Mouse (Mus musculus) hindbrain, embryonic 15.5 days (tissue): ENCODE measurements around the gene Olfr1115. TPM values are rescaled to one million over a fixed set of nuclear protein-coding genes. Genes with fewer than 3 reads are reported as not detected.
"Not testable (repeated sequence)": the region's sequence is repeated elsewhere in the genome, so short reads cannot be mapped to it uniquely, and the experiment has no call there.

ENCODE experiments used
- ATAC-seq: fragments of 200-750 bp; cut with Nextera tagmentation; 2 replicates; pipeline ENCODE4 v1.8.0; 2017; ENCODE audit warnings: low read depth, moderate number of reproducible peaks, moderate TSS enrichment; ENCODE audit not compliant: low FRiP score
- H3K27ac ChIP-seq: fragments of 300-500 bp; sonication (generic); replicated peaks from 2 replicates; pipeline ENCODE4 v1.5.1; 2015; ENCODE audit warnings: mild to moderate bottlenecking, inconsistent platforms
- H3K27me3 ChIP-seq: fragments of 300-500 bp; sonication (generic); 2 replicates; pipeline ENCODE4 v1.6.1; 2015; ENCODE audit warnings: control low read depth, inconsistent platforms
- H3K36me3 ChIP-seq: fragments of 300-500 bp; sonication (generic); 2 replicates; pipeline ENCODE4 v1.6.1; 2015; ENCODE audit warnings: control low read depth, inconsistent platforms
- H3K4me1 ChIP-seq: fragments of 300-500 bp; sonication (generic); replicated peaks from 2 replicates; pipeline ENCODE4 v1.6.1; 2015; ENCODE audit warnings: control low read depth, inconsistent platforms
- H3K4me2 ChIP-seq: fragments of 300-500 bp; sonication (generic); 2 replicates; pipeline ENCODE4 v1.6.1; 2015; ENCODE audit warnings: moderate library complexity, mild to moderate bottlenecking, inconsistent platforms
- H3K4me3 ChIP-seq: fragments of 300-500 bp; sonication (generic); 2 replicates; pipeline ENCODE4 v1.5.1; 2015; ENCODE audit warnings: mild to moderate bottlenecking, inconsistent platforms
- H3K9ac ChIP-seq: fragments of 300-500 bp; sonication (generic); 2 replicates; pipeline ENCODE4 v1.6.1; 2015; ENCODE audit warnings: inconsistent platforms
- H3K9me3 ChIP-seq: fragments of 300-500 bp; sonication (generic); 2 replicates; pipeline ENCODE4 v1.6.1; 2016; ENCODE audit warnings: control low read depth, inconsistent platforms
- WGBS: fragments of 180-500 bp; shearing (Covaris S2); methylation state at CpG from one replicate; pipeline ENCODE4 v1.1.7; 2015; 5-methylcytosine and 5-hydroxymethylcytosine counted together
- microRNA-seq: library from miRNA; unstranded; fragments of <30 nt; microRNA quantifications from one replicate; pipeline ENCODE4, GENCODE M21; 2016
- polyA plus RNA-seq: library from polyadenylated mRNA; unstranded; fragments of >200 nt; fragmentation: Nextera tagmentation; extraction: Ambion mirVana; gene quantifications from 2 replicates; pipeline ENCODE4 v1.2.1, GENCODE M21; 2015

Olfr1115 gene
- polyA plus RNA-seq, result not detected in 2 replicates

DNA sequence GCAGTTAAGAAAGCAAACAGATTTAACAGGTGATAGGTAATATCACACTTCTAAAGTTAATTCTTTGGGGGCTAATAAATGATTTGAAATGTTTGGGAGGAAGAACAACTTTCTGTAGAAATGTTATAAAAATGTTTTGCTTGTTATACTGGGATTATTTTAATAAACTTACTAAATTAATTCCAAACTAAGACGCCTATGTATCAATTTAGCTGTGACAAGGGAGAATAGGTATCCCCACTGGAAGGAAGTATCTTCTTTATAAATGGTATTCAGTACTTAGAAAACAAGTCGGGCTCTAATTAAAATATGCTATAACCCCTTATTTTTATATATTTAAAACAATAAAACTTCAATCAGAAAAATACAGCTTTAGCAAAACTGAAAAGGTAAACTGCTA lies at the start of gene Olfr1115:
Gene Olfr1115 (plus strand): TSS at position 301 of the 400 bp plus-strand sequence.
- Histone ChIP-seq H3K4me2 (no peak within 1 kb of the TSS), H3K9me3 (no peaks in the 10 kb centered on the region), H3K4me1 (no peaks in the 10 kb centered on the region), H3K9ac (no peak within 1 kb of the TSS), H3K27ac (no peak within 1 kb of the TSS), H3K4me3 (no peak within 1 kb of the TSS), H3K36me3 (no peaks in the 10 kb centered on the region), H3K27me3 (no peaks in the 10 kb centered on the region)
- WGBS, result 86% methylated on average over 2 of the region's 2 CpGs
- ATAC-seq, result no peak

DNA sequence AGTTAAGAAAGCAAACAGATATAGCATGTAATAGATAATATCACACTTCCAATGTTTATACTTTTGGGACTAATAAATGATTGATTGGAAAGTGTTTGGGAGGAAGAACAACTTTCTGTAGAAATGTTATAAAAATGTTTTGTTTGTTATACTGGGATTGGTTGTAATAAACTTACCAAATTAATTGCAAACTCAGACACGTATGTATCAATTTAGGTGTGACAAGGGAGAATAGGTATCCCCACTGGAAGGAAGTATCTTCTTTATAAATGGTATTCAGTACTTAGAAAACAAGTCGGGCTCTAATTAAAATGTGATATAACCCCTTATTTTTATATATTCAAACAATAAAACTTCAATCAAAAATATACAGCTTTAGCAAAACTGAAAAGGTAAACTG lies 39.1 kb upstream of the Olfr1115 start, which contains the start of gene Olfr1113:
Gene Olfr1113 (plus strand): TSS at position 301 of the 400 bp plus-strand sequence.
- H3K4me1 ChIP-seq, result no peaks in the 10 kb centered on the region
- no peak within 1 kb of the TSS for H3K27ac ChIP-seq
- no peak within 1 kb of the TSS for H3K9ac ChIP-seq
- no peak for ATAC-seq
- 85% methylated on average over 2 of the region's 2 CpGs for WGBS
- no peaks in the 10 kb centered on the region for H3K9me3 ChIP-seq
- no peaks in the 10 kb centered on the region for H3K27me3 ChIP-seq
- no peaks in the 10 kb centered on the region for H3K36me3 ChIP-seq
- no peak within 1 kb of the TSS for H3K4me2 ChIP-seq
- H3K4me3 ChIP-seq, result no peak within 1 kb of the TSS

DNA sequence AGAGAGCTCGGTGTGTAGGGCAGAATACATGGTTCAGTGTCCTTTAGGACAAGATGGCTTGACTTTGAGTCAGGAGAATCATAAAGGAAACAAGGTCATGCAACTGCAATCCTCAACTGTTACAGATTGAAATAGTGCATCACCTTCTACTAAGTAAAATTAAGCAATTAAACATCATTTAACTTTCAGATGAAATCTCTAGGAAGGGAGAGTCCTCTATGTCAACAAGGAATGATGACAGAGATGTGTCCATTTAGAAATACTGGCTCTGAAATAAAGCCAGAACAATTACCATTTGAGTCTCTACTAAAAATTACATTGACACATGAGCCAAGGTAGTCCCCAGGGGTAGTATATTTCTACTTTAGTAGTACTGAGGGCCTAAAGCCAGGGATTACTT lies 19.4 kb downstream of the Olfr1115 start, which contains the start of gene Olfr1116:
Gene Olfr1116 (plus strand): TSS at position 301 of the 400 bp plus-strand sequence.
- ATAC-seq, result no peak
- Histone ChIP-seq H3K4me2 (no peak within 1 kb of the TSS), H3K27ac (no peak within 1 kb of the TSS), H3K36me3 (no peaks in the 10 kb centered on the region), H3K4me3 (no peak within 1 kb of the TSS), H3K9ac (no peak within 1 kb of the TSS), H3K9me3 (no peaks in the 10 kb centered on the region), H3K4me1 (no peaks in the 10 kb centered on the region), H3K27me3 (no peaks in the 10 kb centered on the region)
- whole genome bisulfite sequencing, result 92% methylated on average over 1 of the region's 1 CpGs

DNA sequence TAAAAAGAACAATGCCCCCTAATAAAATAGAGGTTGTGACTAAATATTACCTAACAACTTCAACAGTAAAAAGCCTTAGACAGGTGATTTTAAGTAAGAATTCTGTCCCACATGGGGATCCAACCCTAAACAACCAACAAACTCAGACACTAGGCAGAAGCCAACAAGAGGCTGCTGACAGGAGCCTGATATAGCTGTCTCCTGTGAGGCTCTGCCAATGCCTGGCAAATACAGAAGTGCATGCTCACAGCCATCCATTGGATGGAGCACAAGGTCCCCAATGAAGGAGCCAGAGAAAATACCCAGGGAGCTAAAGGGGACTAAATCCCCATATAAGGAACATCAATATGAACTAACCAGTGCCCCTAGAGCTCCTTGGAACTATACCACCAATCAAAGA lies 46.2 kb downstream of the Olfr1115 start:
- not testable (repeated sequence) for H3K27ac ChIP-seq, H3K4me1 ChIP-seq, H3K4me3 ChIP-seq, H3K27me3 ChIP-seq, H3K9me3 ChIP-seq, ATAC-seq, H3K4me2 ChIP-seq, H3K9ac ChIP-seq, H3K36me3 ChIP-seq

Small RNA genes lying within 50 kb of the gene (microRNA-seq; reads per million reads assigned to microRNA genes)
- gene Gm27438, result not detected

Other genes starting within 250 kb of the Olfr1115 start
- not detected in 2 replicates for gene Olfr1102, start 249.6 kb upstream of the Olfr1115 start, polyA plus RNA-seq
- not detected in 2 replicates for gene Olfr1104, start 220.9 kb upstream of the Olfr1115 start, polyA plus RNA-seq
- not detected in 2 replicates for gene Olfr1105, start 211.5 kb upstream of the Olfr1115 start, polyA plus RNA-seq
- gene Olfr1106, start 195.7 kb upstream of the Olfr1115 start, polyA plus RNA-seq, result not detected in 2 replicates
- not detected in 2 replicates for gene Olfr1107, start 172.2 kb upstream of the Olfr1115 start, polyA plus RNA-seq
- gene Olfr1109, start 152.0 kb upstream of the Olfr1115 start, polyA plus RNA-seq, result not detected in 2 replicates
- not detected in 2 replicates for gene Olfr259, start 133.4 kb upstream of the Olfr1115 start, polyA plus RNA-seq
- not detected in 2 replicates for gene Olfr1110, start 107.7 kb upstream of the Olfr1115 start, polyA plus RNA-seq
- not detected in 2 replicates for gene Olfr1111, start 95.4 kb upstream of the Olfr1115 start, polyA plus RNA-seq
- gene Olfr1112, start 60.2 kb upstream of the Olfr1115 start, polyA plus RNA-seq, result not detected in 2 replicates
- not detected in 2 replicates for gene Olfr1113, start 39.0 kb upstream of the Olfr1115 start, polyA plus RNA-seq
- gene Olfr1116, start 19.5 kb downstream of the Olfr1115 start, polyA plus RNA-seq, result not detected in 2 replicates
- not detected in 2 replicates for gene Olfr1118, start 59.6 kb downstream of the Olfr1115 start, polyA plus RNA-seq
- not detected in 2 replicates for gene Olfr1120, start 106.8 kb downstream of the Olfr1115 start, polyA plus RNA-seq
- gene Olfr1121, start 121.9 kb downstream of the Olfr1115 start, polyA plus RNA-seq, result not detected in 2 replicates
- gene Olfr1122, start 137.8 kb downstream of the Olfr1115 start, polyA plus RNA-seq, result not detected in 2 replicates
- not detected in 2 replicates for gene Olfr1123, start 168.6 kb downstream of the Olfr1115 start, polyA plus RNA-seq
- 0.07 and 0.10 TPM in 2 replicates for gene Olfr1124, start 182.3 kb downstream of the Olfr1115 start, polyA plus RNA-seq
- gene Olfr1126, start 205.9 kb downstream of the Olfr1115 start, polyA plus RNA-seq, result not detected in 2 replicates
- not detected in 2 replicates for gene Pramel7, start 249.1 kb downstream of the Olfr1115 start, polyA plus RNA-seq